Mouse (Mus musculus) lung, embryonic 14.5 days (tissue): Measurements from ENCODE around the gene Vps37b. TPM values are rescaled to one million over a fixed set of nuclear protein-coding genes. Genes with fewer than 3 reads are reported as not detected.

Source experiments
- ATAC-seq: fragments of 200-750 bp; cut with Nextera tagmentation; 2 replicates; pipeline ENCODE4 v1.8.0; 2017; ENCODE audit warnings: mild to moderate bottlenecking, moderate TSS enrichment, moderate library complexity; ENCODE audit not compliant: insufficient read depth
- DNase-seq: peaks from one replicate; pipeline ENCODE4 v3.0.0-alpha.2; 2015
- H3K27ac ChIP-seq: fragments of 300-500 bp; sonication (generic); 2 replicates; pipeline ENCODE4 v1.5.1; 2014; ENCODE audit warnings: low read depth, mild to moderate bottlenecking, moderate library complexity
- H3K27me3 ChIP-seq: fragments of 300-500 bp; sonication (generic); 2 replicates; pipeline ENCODE4 v1.6.1; 2014; ENCODE audit warnings: low read length, control low read depth; ENCODE audit not compliant: insufficient read depth
- H3K36me3 ChIP-seq: fragments of 300-500 bp; sonication (generic); 2 replicates; pipeline ENCODE4 v1.6.1; 2014; ENCODE audit warnings: control low read depth; ENCODE audit not compliant: insufficient read depth
- H3K4me1 ChIP-seq: fragments of 300-500 bp; sonication (generic); 2 replicates; pipeline ENCODE4 v1.6.1; 2014; ENCODE audit warnings: antibody characterized with exemption, control low read depth; ENCODE audit not compliant: insufficient read depth
- H3K4me2 ChIP-seq: fragments of 300-500 bp; sonication (generic); 2 replicates; pipeline ENCODE4 v1.6.1; 2014; ENCODE audit warnings: mild to moderate bottlenecking
- H3K4me3 ChIP-seq: fragments of 300-500 bp; sonication (generic); 2 replicates; pipeline ENCODE4 v1.5.1; 2014; ENCODE audit warnings: low read depth, low read length
- H3K9ac ChIP-seq: fragments of 300-500 bp; sonication (generic); 2 replicates; pipeline ENCODE4 v1.6.1; 2014
- H3K9me3 ChIP-seq: fragments of 300-500 bp; sonication (generic); 2 replicates; pipeline ENCODE4 v1.6.1; 2016; ENCODE audit warnings: low read depth, low read length, control low read depth
- CTCF ChIP-seq: IDR thresholded peaks from 2 replicates; pipeline ENCODE4 v1.5.1; 2016; ENCODE audit warnings: antibody characterized with exemption, low read depth
- WGBS: fragments of 180-500 bp; shearing (Covaris S2); extraction: QIAGEN DNeasy Blood & Tissue Kit; methylation state at CpG from one replicate; pipeline ENCODE4 v1.1.7; 2014; 5-methylcytosine and 5-hydroxymethylcytosine counted together
- polyA plus RNA-seq: library from polyadenylated mRNA; unstranded; fragments of >200 nt; fragmentation: Nextera tagmentation; extraction: Ambion mirVana; gene quantifications from 2 replicates; pipeline ENCODE4 v1.2.1, GENCODE M21; 2014

Gene Vps37b
- polyA plus RNA-seq, 1 experiment from 2014 or later, result 39.3 TPM

- Histone ChIP-seq H3K9ac (no peak overlapping the region), H3K27me3 (no peaks in the 10 kb centered on the region), H3K9me3 (no peaks in the 10 kb centered on the region), H3K4me1 (0 out of 2 replicates have a peak, but pooled peaks cover 2% of the 10 kb centered on the region), H3K36me3 (no peaks in the 10 kb centered on the region), H3K4me2 (no peak overlapping the region), H3K4me3 (no peak overlapping the region), H3K27ac (no peak overlapping the region)
- no peak for TF ChIP-seq CTCF
- 23% methylated on average over 11 of the region's 11 CpGs for WGBS
- ATAC-seq, result no peak
- DNase-seq, result no peak
Observed at GRCm38 (mm10) chr5:124045453-124046010, 13.5 kb upstream of the Vps37b start.

GRCm38 (mm10) chr5:124043999-124044398 lies 11.9 kb upstream of the Vps37b start:
- Histone ChIP-seq H3K36me3 (no peaks in the 10 kb centered on the region), H3K4me2 (no peak overlapping the region), H3K9me3 (no peaks in the 10 kb centered on the region), H3K4me3 (no peak overlapping the region), H3K27ac (0 out of 2 replicates have a peak overlapping the region, but pooled peaks have one; percentile 63), H3K4me1 (0 out of 2 replicates have a peak, but pooled peaks cover 2% of the 10 kb centered on the region), H3K27me3 (no peaks in the 10 kb centered on the region), H3K9ac (no peak overlapping the region)
- DNase-seq, result no peak
- 85% methylated on average over 5 of the region's 5 CpGs for WGBS
- no peak for ATAC-seq
- TF ChIP-seq CTCF, result no peak

GRCm38 (mm10) chr5:124043212-124043978 lies 11.3 kb upstream of the Vps37b start:
- H3K9me3 ChIP-seq, result no peaks in the 10 kb centered on the region
- ATAC-seq (no peak), DNase-seq (peak; percentile 55)
- 41% methylated on average over 10 of the region's 10 CpGs for WGBS
- H3K36me3 ChIP-seq, result no peaks in the 10 kb centered on the region
- no peak overlapping the region for H3K4me2 ChIP-seq
- TF ChIP-seq CTCF, result no peak
- no peak overlapping the region for H3K9ac ChIP-seq
- H3K27me3 ChIP-seq, result no peaks in the 10 kb centered on the region
- no peak overlapping the region for H3K4me3 ChIP-seq
- 0 out of 2 replicates have a peak, but pooled peaks cover 2% of the 10 kb centered on the region for H3K4me1 ChIP-seq
- peak overlapping the region; percentile 63 for H3K27ac ChIP-seq

- WGBS, result 52% methylated on average over 9 of the region's 9 CpGs
- Histone ChIP-seq H3K9me3 (no peaks in the 10 kb centered on the region), H3K36me3 (no peaks in the 10 kb centered on the region), H3K4me2 (no peak overlapping the region), H3K4me3 (no peak overlapping the region), H3K4me1 (no peaks in the 10 kb centered on the region), H3K9ac (no peak overlapping the region), H3K27ac (no peak overlapping the region), H3K27me3 (no peaks in the 10 kb centered on the region)
- DNase-seq (no peak), ATAC-seq (no peak)
- no peak for TF ChIP-seq CTCF
Observed at GRCm38 (mm10) chr5:124041097-124041496, 9.0 kb upstream of the Vps37b start.

- DNase-seq (no peak), ATAC-seq (no peak)
- Histone ChIP-seq H3K4me2 (no peak overlapping the region), H3K27me3 (no peaks in the 10 kb centered on the region), H3K4me1 (no peaks in the 10 kb centered on the region), H3K9ac (no peak overlapping the region), H3K4me3 (no peak overlapping the region), H3K27ac (no peak overlapping the region), H3K9me3 (no peaks in the 10 kb centered on the region), H3K36me3 (no peaks in the 10 kb centered on the region)
- no peak for TF ChIP-seq CTCF
- 74% methylated on average over 6 of the region's 6 CpGs for WGBS
Observed at GRCm38 (mm10) chr5:124039602-124040001, 7.5 kb upstream of the Vps37b start.

GRCm38 (mm10) chr5:124036836-124037235 lies 4.8 kb upstream of the Vps37b start:
- ATAC-seq (no peak), DNase-seq (no peak)
- Histone ChIP-seq H3K27me3 (no peaks in the 10 kb centered on the region), H3K9ac (no peak overlapping the region), H3K4me2 (no peak overlapping the region), H3K9me3 (no peaks in the 10 kb centered on the region), H3K36me3 (no peaks in the 10 kb centered on the region), H3K4me3 (no peak overlapping the region), H3K27ac (no peak overlapping the region), H3K4me1 (no peaks in the 10 kb centered on the region)
- 49% methylated on average over 5 of the region's 5 CpGs for WGBS
- TF ChIP-seq CTCF, result no peak

- ATAC-seq (no peak), DNase-seq (no peak)
- no peaks in the 10 kb centered on the region for H3K36me3 ChIP-seq
- no peaks in the 10 kb centered on the region for H3K9me3 ChIP-seq
- TF ChIP-seq CTCF, result no peak
- no peak overlapping the region for H3K9ac ChIP-seq
- H3K4me3 ChIP-seq, result no peak overlapping the region
- no peaks in the 10 kb centered on the region for H3K4me1 ChIP-seq
- H3K4me2 ChIP-seq, result no peak overlapping the region
- H3K27me3 ChIP-seq, result no peaks in the 10 kb centered on the region
- H3K27ac ChIP-seq, result no peak overlapping the region
- WGBS, result 29% methylated on average over 6 of the region's 6 CpGs
Observed at GRCm38 (mm10) chr5:124036341-124036740, 4.3 kb upstream of the Vps37b start.
